Mouse (Mus musculus) skeletal muscle tissue, adult 2 months (tissue): ENCODE measurements at regions not wholly inside any gene's neighbourhood (a gene's known extent, or its start where the extent isn't known, plus 50 kb on each side); places are given as distances from the start of the nearest gene placed in this dataset.

Experiments
- DNase-seq: peaks from one replicate; pipeline ENCODE4 v3.0.0-alpha.2; 2012; ENCODE audit warnings: low read depth, low spot score

DNA sequence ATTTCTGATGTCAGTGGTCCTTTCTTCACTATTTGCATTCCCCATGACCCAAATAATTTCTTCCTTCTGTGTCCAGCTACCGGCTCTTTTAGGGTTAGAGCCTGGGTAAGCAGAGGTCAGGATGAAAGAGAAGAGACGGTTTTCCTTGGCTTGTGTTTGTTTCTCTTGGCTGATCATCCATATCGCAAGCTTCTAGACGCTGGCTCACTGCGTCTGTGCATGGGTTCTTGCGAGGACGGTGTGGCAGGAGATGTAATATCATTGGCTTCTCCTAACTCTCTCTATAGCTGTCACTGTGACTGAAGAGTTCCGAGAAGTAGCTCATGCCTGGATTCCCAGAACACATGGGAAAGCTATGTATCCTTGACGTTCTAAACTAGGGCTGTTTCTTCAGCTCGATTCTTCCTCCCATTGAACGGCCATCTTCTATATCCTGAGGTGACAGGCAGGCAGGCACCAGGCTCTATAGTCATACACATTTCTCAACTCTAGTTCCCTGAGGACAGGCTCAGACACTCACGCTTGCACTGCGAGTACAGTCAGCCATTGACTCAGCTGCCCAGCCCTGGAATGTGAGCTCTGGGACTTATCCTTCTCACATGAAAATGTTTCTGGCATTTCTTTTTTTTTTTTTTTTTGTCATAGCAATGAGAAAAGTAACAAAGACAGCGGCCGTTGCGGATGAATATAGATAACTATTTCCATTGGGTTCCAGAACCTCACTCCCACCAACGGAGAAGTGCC lies 85.0 kb downstream of the Bach1 start:
- no peak for DNase-seq

DNA sequence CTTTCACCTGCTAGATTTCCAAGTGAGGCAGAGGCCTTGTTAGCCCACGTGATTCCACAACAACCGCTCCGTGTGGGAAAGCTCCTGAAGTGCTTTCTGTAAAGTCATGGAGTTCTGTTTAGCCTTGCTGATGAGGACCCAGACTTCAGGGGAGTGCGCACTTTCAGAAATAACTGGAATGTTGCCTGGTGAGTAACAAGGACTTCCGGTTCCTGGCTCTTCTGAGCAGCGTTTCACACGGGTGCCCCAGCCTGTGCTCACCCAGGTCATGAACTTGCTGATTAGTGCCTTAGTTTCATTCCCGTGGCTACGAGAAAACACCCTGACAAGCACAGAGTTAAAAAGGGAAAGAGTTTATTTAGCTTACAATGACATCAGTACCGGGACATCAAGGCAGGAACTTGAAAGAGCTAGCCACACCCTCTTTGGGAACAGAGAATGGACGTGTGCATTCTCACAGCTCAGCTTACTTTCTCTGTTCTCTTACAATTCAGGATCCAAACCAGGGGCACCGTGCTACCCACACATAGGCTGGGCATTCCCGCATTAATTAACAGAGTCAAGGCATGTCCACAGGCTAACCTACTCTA lies 85.8 kb downstream of the Bach1 start:
- peak; percentile 9 for DNase-seq

DNA sequence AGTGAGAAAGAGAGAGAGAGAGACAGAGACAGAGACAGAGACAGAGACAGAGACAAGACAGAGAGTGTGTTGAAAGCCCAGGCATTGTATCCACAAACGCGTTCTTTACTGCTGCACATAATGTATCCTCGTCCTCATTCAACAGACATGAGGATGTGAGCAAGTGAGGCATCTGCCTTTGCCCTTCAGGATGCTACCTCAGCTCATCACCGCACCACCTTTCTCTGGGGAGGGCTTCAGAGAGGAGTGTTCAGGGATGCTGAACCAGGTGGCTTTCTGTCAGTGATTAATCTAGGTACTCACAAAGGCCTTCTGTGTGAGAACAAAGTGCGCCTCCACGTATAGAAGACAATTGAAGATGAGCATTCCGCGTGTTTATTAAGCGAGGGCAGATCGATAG lies 90.8 kb downstream of the Bach1 start:
- no peak for DNase-seq

DNA sequence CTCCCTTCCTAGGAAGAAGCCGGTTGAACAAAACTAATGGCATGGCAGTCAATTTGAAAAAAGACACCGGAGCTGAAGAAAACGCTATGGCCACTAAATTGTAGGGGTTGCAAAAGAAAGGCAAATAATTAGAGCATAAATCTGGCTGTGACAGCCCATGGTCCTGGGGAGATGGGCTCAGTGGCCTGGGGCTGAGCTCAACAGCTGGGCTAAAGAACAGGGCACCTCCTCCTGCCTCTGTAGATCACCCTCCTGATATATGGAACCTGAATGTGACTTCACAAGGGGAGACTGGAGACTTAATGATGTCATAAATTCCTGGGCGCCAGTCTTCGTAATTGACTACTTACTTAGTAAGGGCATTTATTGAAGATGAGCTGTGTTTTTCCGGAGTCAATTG lies 91.2 kb downstream of the Bach1 start:
- no peak for DNase-seq

DNA sequence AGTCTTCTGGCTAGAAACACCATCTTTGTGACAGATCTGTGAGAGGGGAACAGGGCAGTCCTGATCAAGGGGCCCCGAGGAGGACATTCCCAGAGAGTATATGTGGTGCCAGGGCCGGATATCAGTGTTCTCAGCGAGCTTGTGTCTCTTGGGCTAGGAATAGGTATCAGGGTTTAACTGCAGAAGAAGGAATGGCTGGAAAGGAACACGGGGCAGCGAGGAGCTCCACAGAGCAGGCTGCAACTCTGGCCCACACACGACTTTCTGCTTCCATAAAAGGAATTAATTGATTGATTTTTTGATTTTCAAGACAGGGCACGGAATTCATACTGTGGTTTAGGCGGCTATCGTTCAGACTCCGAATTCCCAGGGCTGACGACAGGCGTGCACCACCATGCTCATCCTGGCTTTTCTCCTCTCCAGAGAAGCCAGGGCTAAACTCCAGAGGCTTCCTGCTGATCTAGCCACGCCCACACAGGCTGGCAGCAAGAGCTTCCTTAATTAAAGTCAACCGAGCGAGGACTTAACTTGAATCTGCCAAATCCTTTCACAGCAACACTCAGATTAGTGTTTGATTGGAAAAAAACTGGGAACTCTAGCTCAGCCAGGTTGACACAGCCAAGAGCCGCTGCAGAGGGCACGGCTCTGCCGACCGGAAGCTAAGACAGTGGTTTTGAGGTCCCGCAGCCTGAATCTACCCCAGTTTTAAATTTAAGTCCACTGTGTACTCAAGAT lies 97.9 kb downstream of the Bach1 start:
- DNase-seq: no peak

DNA sequence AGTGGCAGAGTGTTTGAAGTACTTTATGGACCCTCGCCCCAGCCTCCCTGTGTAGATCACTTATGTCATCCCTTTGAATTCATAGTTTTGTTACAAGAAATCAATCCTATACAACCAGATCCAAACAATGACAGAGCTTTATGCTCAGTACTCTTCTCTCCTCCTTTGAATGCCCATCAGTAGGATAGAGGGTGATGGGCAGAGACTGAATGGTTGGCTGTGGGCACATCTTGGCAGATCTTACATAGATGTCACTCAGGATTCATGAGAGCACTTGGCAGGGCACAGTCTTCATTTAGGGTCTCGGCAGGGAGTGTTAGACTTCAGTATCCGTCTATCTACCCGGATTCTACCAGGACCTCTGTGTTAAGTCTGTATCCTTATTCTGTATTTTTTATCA lies 103.6 kb downstream of the Bach1 start:
- no peak for DNase-seq

DNA sequence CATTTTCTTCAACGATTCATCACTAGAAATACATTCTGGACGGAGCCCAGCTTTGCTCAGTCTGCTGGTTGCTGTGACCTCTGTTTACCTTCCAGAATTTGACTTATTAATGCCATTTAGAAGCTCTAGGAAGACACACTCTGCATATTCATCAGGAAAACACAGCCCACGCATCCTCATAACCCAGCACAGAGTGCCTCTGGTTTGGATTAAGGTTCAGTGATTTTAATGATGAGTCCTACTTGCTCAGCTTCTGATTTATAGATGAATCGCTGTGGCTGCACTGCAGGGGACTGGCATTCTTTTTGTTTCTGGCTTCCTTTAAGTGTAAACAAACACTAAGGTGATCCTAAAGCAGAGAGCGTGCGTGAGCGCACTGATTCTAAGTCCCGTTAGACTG lies 118.8 kb downstream of the Bach1 start:
- no peak for DNase-seq

DNA sequence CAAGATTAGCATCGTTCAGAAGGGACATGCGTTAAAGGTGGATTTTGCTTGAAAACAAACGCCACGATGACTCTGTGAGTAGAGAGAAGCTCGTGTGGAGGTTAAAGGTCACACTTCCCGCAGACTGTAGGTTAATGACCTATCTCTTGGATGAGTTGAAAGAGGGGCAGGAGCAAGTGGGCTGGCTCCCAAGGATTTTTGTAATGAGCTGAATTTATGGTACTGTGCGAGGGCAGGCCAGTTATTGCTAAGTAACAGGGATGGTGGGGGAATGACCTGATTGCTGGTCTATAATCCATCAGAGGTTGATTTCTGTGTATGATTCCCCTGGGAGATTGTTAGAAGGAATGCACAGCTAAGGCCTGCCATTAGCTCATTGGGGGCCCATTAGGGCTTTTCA lies 135.6 kb downstream of the Bach1 start:
- no peak for DNase-seq

DNA sequence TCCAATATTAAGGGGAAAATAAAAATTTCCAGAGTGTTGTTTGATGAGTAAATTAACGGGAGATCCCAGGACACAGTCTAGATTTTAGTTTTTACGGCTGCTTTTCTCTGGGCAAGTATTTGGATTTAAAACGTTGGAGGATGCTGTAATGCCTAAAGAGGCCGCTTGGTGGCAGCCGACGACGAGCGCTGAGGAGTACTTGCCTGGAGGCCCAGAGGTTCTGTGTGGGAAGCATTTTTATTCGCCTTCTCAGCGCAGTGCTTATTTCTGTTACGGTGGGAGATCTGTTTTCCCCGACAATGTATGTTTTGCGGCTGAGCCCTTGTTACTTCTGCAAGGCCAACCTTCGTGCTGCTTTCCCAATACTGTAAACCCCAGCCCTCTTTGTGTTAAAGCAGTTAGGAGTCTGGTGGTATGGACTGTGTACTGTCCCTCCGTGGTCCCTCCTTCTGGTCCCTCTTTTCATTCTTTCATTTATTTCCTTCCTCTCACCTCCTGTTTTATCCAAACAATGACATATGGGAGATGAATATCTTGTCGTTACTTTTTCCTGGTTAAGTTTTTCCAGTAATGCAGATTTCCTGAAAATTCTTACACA lies 142.3 kb downstream of the Bach1 start:
- DNase-seq: peak; percentile 4
